Mouse (Mus musculus): ENCODE measurements around the gene Gm42791.
A peak's percentile ranks its signal among the peaks of the same experiment; 100 is the strongest.

Gene Gm42791

GRCm38 (mm10) chr5:149006362-149007294 is 11.7 kb upstream of the Gm42791 start:
- peak; percentile 100 for DNase-seq

DNA sequence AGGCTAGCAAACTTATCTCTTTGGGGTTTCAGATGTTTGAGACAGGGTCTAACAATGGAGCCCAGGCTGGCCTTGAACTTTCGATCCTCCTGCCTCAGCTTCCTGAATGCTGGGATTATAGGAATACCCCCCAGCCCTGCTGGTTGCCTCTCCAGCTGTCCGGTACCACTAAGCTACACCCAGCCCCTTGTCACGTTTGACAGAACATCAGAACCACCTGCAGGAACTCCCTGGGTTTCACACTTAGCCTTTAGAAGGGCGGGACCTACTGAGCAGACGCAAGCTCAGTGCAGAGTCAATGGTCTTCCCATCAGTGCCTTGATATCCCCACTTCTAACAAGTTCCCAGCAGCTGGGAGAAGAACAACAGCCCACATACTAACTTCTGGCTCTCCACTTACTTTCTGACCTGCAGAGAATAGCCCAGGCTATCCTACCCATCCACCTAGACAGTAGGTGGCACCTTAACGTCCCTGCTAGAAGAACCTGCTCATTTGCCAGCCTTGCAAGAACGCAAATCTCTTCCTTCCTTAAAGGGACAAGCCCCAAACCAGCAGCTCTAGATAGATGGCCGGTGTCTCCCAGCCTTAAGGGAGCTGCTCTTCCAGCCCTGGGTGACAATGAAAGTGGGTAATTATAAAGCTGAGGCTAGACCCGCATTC is 10.9 kb upstream of the Gm42791 start:
- DNase-seq = no peak

DNA sequence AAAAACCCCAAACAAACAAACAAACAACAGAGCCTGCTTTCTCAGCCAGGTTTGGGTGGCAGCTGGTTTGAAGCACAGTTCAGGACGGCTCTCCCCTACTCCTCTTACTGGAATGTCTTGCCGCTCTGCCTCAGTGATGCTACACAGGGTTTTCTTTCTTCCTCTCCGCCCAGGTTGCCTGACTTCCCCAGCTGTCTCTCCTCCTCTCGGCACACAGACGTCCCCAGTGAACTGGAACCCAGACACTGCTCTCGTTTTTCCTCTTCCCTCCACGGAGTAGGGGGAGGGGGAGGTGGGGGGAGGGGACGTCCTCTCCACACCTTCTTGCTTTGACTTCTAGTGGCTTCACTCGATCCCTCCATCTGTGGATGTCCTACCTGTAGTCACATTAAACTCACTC is 10.1 kb upstream of the Gm42791 start:
- no peak for DNase-seq

DNA sequence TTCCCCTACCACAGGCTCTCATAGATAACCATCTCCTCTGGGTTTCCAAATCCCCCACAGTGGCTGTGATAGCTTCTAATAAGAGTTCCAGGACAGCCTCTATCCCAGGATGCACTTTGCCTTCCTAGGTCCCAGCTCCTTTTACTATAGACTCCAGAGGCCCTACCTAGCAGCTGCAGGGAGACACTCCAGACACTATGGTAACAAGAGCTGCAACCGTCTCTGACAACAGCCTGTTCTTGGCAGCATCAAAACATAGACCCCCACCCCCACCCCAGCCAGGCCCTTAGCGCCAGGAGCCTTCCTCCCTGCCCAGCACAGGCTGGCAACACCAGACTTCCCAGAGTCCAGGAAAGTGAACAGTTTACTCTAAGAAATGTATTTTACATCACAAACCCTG is 8.2 kb upstream of the Gm42791 start:
- no peak for DNase-seq

DNA sequence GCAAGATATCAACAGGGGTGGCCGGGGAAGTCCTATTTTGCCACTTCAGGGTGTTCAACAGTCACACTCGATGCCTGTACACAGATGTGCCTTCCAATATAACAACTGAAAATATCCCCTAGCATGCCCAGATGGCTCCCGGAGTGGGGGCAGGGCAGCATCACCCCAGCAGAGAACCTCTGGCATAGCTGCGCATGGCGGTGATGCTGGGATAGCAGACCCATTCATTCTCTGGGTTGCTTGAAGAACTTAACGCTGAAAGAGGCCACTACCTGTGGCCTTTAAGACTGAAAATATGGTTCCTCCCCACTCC is 7.8 kb upstream of the Gm42791 start:
- no peak for DNase-seq

GRCm38 (mm10) chr5:149002034-149002802 is 7.3 kb upstream of the Gm42791 start:
- DNase-seq = no peak

- DNase-seq = no peak
Measured at GRCm38 (mm10) chr5:148999802-149000201, 4.9 kb upstream of the Gm42791 start.

DNA sequence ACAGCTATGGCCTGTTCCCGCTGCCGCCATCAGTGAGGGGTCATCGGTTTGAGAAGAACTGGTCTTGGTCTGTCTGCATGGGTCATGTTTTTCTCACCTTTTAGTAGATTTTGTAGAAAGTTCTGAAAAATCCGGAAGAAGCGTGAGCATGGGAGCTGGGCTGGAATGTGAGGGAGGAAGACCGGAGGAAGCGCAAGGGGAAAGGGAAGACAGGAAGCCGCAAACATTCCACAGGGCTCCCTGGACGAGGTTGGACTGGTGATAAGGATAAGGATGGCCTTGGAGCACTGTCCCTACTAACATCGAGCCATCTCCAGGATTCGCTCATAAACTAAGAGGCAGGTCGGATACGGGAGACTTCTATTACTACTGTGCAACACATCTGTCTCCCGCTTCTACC is 3.6 kb upstream of the Gm42791 start:
- no peak for DNase-seq

DNA sequence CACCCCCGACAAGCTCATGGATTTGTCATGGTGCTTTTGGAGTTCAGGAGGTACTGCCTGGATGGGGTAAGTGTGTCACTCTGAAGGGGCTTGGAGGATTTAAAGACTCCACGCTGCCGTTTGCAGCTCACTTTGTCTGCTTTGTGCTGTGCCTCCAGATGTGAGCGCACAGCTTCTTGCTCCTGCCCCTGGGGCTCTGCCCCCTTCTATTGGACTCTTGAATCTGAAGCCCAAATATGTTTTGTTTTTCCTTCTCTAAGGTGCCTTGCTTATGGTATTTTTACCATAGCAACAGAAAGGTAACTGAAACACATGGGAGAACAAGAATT is 1.7 kb upstream of the Gm42791 start:
- DNase-seq = no peak

DNA sequence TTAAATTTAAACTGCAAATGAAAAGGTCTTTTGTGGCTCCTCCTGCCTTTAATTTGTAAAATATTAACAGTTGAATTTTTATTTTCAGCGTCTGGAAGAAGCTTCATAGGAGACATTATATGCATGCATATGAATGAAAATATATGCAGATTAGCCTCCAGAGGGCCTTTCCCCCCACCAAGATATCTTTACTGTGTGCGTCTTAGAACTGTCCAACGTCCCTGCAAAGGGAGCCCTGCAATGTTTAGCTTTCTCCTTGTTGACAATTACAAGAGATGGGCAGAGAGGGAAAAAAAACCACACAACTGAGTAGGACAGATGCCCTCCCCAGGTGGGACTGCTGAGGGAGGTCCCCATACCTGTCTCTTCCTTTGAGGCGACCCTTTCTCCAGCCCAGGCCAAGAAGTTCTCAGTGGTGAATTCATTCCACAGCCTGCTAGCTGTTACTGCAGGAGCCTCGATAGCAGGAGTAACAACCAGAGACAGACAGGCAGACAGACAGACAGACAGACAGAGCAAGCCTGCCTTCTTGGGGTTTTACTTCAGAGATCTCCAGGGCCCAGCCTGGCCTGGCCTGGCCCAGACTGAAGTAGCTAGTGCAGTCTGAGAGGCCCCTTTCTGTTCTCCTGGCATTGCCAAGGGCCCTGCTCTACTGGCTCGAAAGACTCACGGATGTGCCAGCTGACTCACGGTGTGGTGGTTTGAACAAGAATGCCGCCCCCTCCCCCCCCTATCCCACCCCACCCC is 1.2 kb upstream of the Gm42791 start:
- no peak for DNase-seq

DNA sequence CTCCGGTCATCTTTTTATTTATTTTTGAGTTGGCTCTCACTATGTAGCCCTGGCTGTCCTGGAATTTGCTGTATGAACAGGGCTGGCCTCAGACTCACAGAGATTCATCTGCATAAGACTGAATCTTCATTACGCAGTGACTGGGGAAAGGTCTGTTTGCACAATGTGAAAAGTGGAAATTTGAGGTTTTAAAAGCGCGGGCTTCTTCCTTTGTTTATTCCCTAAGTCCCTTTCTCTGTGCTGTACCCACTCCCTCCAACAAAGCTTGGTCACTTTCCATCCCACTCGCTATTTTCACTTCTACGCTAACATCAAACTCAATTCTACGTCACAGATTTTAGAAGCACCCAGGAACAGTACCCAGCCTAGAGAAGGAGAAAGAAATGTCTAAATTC is 639 bp downstream of the Gm42791 start:
- no peak for DNase-seq

DNA sequence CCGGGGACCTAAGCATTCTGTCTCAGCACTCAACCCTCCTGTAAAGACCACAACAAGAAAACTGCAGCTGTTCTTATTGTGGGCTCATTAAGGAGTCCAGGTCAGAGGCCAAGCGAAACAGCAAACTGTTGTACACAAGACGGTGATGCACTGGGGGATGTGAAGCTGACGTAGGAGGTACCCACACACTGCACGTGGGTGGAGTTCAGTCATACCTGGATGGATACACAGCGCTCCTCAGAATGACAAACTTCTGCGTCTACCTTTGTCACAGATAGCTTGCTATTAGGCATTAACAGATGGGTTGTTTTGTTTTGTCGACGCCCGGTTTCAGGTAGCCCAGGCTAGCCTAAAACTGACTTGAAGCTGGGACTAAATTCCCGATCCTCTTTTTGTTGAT is 2.3 kb downstream of the Gm42791 start:
- DNase-seq = no peak

- DNase-seq = peak; percentile 31
Measured at GRCm38 (mm10) chr5:148990891-148991311, 4.0 kb downstream of the Gm42791 start.

DNA sequence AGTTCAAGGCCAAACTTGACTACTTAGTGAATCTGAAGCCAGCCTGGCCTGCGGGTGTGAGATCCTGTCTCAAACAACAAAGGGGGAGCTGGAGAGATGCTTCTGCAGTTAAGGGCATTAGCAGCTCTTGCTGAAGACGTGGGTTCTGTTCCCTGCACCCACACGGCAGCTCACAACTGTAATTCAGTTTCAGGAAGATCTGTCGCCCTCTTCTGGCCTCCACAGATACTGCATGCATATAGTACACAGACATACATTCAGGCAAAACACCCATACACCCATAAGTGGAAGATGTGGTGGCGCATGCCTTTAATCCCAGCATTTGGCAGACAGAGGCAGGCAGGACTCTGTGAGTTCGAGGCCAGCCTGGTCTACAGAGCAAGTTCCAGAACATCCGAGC is 5.5 kb downstream of the Gm42791 start:
- no peak for DNase-seq

DNA sequence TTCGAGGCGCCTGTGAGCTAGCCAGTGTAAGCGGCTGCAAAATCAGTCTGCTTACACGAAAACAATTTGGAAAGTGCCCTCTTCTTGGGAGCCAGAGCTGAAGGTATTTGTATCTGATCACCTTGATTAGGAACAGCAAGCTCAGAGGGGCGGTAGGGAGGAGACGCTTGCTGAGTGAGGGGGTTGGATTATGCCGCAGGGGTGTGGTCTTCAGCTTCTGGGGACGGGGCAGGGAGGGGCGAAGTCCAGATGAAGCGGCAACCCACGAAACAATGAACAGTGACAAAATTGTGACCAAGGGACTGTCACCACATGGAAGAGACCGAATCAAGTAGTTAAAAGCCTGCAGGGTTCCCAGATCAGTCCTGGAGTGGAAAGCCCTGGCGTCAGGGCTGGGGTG is 10.0 kb downstream of the Gm42791 start:
- DNase-seq = no peak

DNA sequence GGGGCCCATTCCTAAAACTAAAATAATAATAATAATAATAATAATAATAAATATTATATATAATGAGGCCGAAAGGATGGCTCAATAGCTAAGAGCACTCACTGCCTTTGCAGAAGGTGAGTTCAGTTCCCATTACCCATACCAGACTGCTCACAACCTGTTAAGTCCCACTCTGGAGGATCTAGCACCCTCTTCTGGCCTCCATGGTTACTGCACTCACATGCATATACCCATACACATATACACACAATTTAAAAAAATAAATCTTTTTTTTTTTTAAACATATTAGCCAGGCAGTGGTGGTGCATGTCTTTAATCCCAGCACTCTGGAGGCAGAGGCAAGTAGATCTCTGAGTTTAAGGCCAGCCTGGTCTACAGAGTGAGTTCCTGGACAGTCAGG is 11.3 kb downstream of the Gm42791 start:
- DNase-seq = no peak

DNA sequence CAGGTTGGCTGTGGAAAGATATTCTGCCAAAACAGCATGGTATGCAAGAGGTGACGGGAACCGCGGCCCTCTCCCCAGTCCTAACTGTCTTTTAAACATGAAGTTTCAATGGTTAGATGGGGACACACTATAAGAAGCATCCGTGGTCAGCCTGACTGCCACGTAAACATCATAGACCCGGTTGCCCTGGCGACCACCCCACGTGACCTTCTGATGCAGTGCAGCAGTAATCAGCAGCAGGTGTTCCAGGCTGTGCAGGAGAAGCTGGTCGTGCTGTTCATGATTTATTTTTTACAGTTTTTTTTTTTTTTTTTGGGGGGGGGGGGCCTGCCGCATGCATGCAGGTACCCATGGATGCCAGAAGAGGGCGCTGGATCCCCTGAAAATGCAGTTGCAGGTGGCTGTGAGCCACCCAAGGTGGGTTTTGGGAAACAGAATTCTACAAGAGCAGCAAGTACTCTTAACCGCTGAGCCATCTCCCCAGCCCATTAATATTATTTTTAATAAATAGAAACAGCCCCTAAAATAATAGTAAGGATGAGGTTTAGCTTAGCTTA is 11.8 kb downstream of the Gm42791 start:
- no peak for DNase-seq

DNA sequence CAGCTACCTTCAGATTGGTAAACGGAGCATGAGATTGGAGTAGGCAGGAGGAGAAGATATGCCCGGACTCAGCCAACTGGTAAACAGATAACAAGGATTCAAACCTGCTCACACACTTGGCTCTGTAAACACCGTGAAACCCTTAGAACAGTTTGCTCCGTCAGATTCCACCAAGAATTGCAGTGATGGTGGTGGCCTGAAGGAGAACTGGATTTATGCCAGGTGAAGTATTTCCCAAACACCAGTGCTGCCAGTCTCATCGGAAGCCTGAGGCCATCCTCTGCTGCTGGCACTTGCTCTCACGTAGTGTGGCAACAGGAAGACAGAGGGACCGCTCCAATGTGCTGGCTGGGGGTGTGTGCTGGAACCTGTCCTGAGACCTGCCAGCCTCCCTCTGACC is 12.6 kb downstream of the Gm42791 start:
- no peak for DNase-seq

DNA sequence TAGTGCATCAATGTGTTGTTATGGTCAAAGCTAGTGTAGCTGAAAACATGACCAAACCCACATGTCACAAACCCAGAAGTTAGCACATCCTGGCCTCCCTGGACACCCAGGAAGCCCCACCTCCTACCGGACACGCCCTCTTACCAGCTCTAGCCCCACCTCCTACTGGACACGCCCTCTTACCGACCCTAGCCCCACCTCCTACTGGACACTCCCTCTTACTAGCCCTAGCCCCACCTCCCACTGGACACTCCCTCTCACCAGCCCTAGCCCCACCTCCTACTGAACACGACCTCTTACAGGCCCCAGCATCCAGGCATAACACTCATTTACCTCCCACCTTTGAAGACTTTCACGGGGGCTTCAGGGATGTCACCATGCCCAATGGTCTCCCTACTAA is 14.3 kb downstream of the Gm42791 start:
- DNase-seq = peak; percentile 50

GRCm38 (mm10) chr5:148978458-148979165 is 16.3 kb downstream of the Gm42791 start:
- no peak for DNase-seq

DNA sequence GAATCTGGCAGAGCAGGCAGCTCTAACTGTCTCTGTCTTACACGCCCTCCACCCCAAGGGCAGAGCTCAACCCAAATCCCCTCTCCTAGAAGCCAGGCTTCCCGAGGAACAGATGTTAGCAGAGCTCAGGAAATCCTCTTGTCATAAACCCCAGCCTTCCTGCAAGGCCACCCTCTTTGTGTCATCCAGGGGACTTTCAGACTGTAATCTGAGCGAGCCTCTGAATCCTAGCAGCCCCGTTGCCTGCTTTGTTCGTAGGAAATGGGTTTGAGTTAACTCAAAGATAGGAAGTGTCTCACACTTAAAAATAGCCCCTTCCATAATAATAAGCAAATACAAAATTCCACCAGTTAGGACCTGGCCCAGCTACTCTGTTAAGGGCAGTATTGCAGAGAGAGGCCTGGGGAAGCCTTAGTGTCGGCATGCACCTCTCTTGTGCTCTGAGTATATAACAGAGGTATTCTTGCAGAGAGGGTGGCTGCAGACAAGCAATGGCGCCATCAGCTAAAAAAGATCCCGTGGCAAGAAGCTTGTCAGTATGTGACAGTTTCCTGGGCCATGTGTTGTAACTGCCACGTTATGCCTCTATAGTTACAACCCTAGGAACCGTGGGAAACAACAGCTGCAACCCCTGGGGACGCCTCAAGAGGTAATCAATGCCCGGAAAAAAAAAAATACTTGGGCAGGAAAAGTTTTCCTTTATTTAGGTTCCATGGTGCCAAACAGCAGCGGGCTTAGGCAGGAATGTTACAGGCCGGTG is 17.1 kb downstream of the Gm42791 start:
- DNase-seq = peak; percentile 57

All from lung, postnatal 10 days (tissue).